In genomic region chr14:9620902-9621540, GRCm38 (mm10) we compare ENCODE assay signal across 14 mouse cellular contexts.
DNase-seq lines count a peak whose midpoint lies in the region; ATAC-seq and TF ChIP-seq lines count a peak whose summit lies in the region.
"Had no signal": no experiment of that assay in that cellular context is flagged by ENCODE, and none has a peak within 500 bp of the region (broad histone marks: within the 10 kb centered on the region; RNA-seq: fewer than 3 reads in every experiment).

No protein-coding gene starts in this region.

- H3K36me3 ChIP-seq in intestine, embryonic 15.5 days: no peaks in the 10 kb centered on the region
- H3K36me3 ChIP-seq in intestine, postnatal 0 days (ENCODE audit: control insufficient read depth, insufficient read depth): no peaks in the 10 kb centered on the region
- no peaks in the 10 kb centered on the region for H3K36me3 ChIP-seq in testis, adult 2 months (ENCODE audit: control insufficient read depth, insufficient read depth, low read length)
- no peaks in the 10 kb centered on the region for H3K36me3 ChIP-seq in limb, embryonic 10.5 days

- TF ChIP-seq POLR2A in testis, adult 2 months (IDR thresholded peaks at IDR 0.05; ENCODE audit: control insufficient read depth, low read depth, low read length): no peak

- WGBS in intestine, embryonic 15.5 days: 33% methylated on average over 3 of the region's 3 CpGs
- WGBS in intestine, postnatal 0 days: 24% methylated on average over 3 of the region's 3 CpGs
- 60% methylated on average over 3 of the region's 3 CpGs for WGBS in limb, embryonic 10.5 days

- H3K4me1 ChIP-seq in intestine, embryonic 15.5 days (replicated peaks): no peaks in the 10 kb centered on the region
- H3K4me1 ChIP-seq in intestine, postnatal 0 days (replicated peaks; ENCODE audit: control insufficient read depth, insufficient read depth, low read length): no peaks in the 10 kb centered on the region
- H3K4me1 ChIP-seq in testis, adult 2 months (ENCODE audit: control insufficient read depth, insufficient read depth, low read length): no peaks in the 10 kb centered on the region
- peaks cover 41% of the 10 kb centered on the region for H3K4me1 ChIP-seq in limb, embryonic 10.5 days
- H3K4me1 ChIP-seq: megakaryocyte, embryonic 14.5 days had no signal

- no peaks in the 10 kb centered on the region for H3K9me3 ChIP-seq in intestine, embryonic 15.5 days
- no peaks in the 10 kb centered on the region for H3K9me3 ChIP-seq in intestine, postnatal 0 days (ENCODE audit: control insufficient read depth)
- no peaks in the 10 kb centered on the region for H3K9me3 ChIP-seq in limb, embryonic 10.5 days (replicated peaks)
- H3K9me3 ChIP-seq: megakaryocyte, embryonic 14.5 days had no signal

- no peak overlapping the region for H3K4me2 ChIP-seq in intestine, embryonic 15.5 days (replicated peaks)
- no peak overlapping the region for H3K4me2 ChIP-seq in intestine, postnatal 0 days (replicated peaks; ENCODE audit: low read depth)

- DNase-seq in testis, postnatal 10 days (ENCODE audit: low spot score): no peak
- no peak for DNase-seq in limb, embryonic 10.5 days (ENCODE audit: low spot score)
- DNase-seq in right cerebral cortex, adult 2 months (ENCODE audit: low spot score in 2 of 2): no peak
- DNase-seq in right cerebral cortex, postnatal 36 days (ENCODE audit: low spot score in 2 of 2): no peak
- DNase-seq: cerebellum, postnatal 36 days; heart, postnatal 36 days; right cerebral cortex, postnatal 14 days; thymus, postnatal 36 days had no signal

- no peak for TF ChIP-seq CTCF in intestine, postnatal 0 days (IDR thresholded peaks at IDR 0.05; ENCODE audit: low read depth)
- TF ChIP-seq CTCF in testis, adult 2 months (IDR thresholded peaks at IDR 0.05; ENCODE audit: control insufficient read depth, insufficient read depth, insufficient replicate concordance, low read depth, low read length): no peak

- no peaks in the 10 kb centered on the region for H3K27me3 ChIP-seq in intestine, embryonic 15.5 days (replicated peaks)
- H3K27me3 ChIP-seq in intestine, postnatal 0 days (replicated peaks; ENCODE audit: control insufficient read depth, insufficient read depth, low read length): no peaks in the 10 kb centered on the region
- H3K27me3 ChIP-seq in testis, adult 2 months (ENCODE audit: control insufficient read depth, insufficient read depth, low read length): no peaks in the 10 kb centered on the region
- no peaks in the 10 kb centered on the region for H3K27me3 ChIP-seq in limb, embryonic 10.5 days (ENCODE audit: low read depth, poor library complexity, severe bottlenecking)
- H3K27me3 ChIP-seq: CH12.LX; megakaryocyte, embryonic 14.5 days; Patski had no signal

- no peak overlapping the region for H3K9ac ChIP-seq in intestine, embryonic 15.5 days
- H3K9ac ChIP-seq in intestine, postnatal 0 days (ENCODE audit: low read depth, low read length): no peak overlapping the region

- H3K27ac ChIP-seq in intestine, embryonic 15.5 days: no peak overlapping the region
- no peak overlapping the region for H3K27ac ChIP-seq in intestine, postnatal 0 days (ENCODE audit: low read depth, low read length)
- H3K27ac ChIP-seq in testis, adult 2 months (ENCODE audit: control insufficient read depth, insufficient read depth, low read depth, low read length): peak overlapping the region; percentile 58; the same call in 1 of the 2 replicates
- H3K27ac ChIP-seq in limb, embryonic 10.5 days: peak overlapping the region; percentile 50; the same call in 1 of the 2 replicates

- H3K4me3 ChIP-seq in intestine, embryonic 15.5 days (replicated peaks): no peak overlapping the region
- H3K4me3 ChIP-seq in intestine, postnatal 0 days (ENCODE audit: low read depth, low read length): no peak overlapping the region
- H3K4me3 ChIP-seq in testis, adult 2 months (ENCODE audit: control insufficient read depth, low read depth, low read length): no peak overlapping the region
- H3K4me3 ChIP-seq in limb, embryonic 10.5 days: no peak overlapping the region
- H3K4me3 ChIP-seq: megakaryocyte, embryonic 14.5 days had no signal

- ATAC-seq in intestine, embryonic 15.5 days: peak; percentile 74
- no peak for ATAC-seq in intestine, postnatal 0 days
- ATAC-seq: Patski had no signal

Comparison
In these comparisons a context has a peak if more than half of its experiments do, and no peak if none do; other contexts are left out.
1. H3K27ac ChIP-seq: peak in testis, adult 2 months (single experiment) and limb, embryonic 10.5 days (single experiment); none in intestine, embryonic 15.5 days (single experiment) and intestine, postnatal 0 days (single experiment).